Mouse (Mus musculus) erythroblast, embryonic 14.5 days (primary cell): ENCODE measurements around the gene Ccne1.

Experiments
- GATA1 ChIP-seq: IDR thresholded peaks from 2 replicates; pipeline ENCODE4 v1.6.1; 2012; ENCODE audit warnings: low read length, inconsistent platforms, mixed read lengths
- TAL1 ChIP-seq: IDR thresholded peaks from 3 replicates; pipeline ENCODE4 v1.6.1; 2012; ENCODE audit warnings: low read length, inconsistent platforms, mixed read lengths

DNA sequence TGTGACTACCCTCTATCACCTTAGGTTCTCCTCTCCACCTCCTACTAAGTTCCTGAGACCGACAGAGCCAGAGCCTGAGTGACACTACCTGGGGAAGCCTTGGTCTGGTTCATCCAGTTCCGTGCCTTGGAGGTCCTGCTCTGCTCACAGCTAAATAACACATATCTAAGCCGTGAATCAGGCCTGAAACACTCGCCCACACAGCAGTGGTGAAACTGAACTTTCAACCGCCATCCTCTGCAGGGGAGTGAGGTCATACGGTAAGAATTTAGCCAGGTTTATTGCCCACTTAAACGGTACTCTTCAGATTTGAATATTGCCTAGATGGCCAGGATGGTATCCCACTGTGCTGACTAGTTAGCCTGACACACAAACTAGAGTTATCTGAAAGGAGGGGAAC, 30.1 kb downstream of the Ccne1 start:
- TF ChIP-seq GATA1 (no peak), TAL1 (no peak)
